7 mouse cellular contexts compared by ENCODE assay signal in the genomic region with DNA sequence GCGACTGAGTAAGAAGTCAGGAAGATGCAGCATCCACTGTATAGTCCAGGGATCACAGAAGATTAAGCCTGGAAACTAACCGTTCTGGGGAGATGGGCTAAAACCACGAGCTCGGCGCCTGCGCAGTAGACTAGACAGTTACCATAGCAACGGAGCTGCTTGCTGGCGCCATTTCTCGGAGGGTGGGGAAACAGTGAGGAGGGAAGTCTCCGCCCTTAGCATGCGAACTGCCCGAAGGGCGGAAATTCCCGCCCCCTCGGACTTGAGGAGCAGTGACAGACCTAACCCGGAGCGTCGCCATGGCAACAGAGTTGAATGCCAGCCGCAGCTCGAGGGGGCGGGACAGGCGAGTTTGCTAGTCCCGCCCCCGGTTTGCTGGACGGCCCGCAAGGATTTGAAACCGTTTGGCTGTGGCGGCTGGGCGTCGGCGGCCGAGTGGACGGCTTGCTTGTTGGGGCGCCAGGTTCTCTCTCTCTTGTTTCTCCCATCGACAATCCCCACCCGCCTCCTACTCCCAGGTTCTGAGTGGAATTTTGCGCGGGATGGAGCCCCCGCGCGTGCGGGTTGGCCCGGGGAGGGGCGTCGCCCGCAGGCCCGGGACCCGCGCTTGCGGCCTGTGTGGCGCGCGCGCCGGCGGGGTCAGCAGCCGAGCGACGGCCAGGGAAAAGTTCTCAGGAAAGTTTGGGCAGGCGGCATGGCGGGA. TPM values are rescaled to one million over a fixed set of nuclear protein-coding genes. Genes with fewer than 3 reads are reported as not detected.
DNase-seq lines count a peak whose midpoint lies in the region; ATAC-seq and TF ChIP-seq lines count a peak whose summit lies in the region.

TSS of gene Cep112 (plus strand) at position 304 of the 703 bp plus-strand sequence.

- no peak for TF ChIP-seq CTCF in kidney, adult 2 months (conservative IDR thresholded peaks at IDR 0.05; ENCODE audit: insufficient read depth, insufficient read length, low read depth, low read length)
- no peak for TF ChIP-seq CTCF in spleen, adult 2 months (IDR thresholded peaks at IDR 0.05; ENCODE audit: extremely low read depth, insufficient read depth, insufficient read length, insufficient replicate concordance)

- no peaks in the 10 kb centered on the region for H3K9me3 ChIP-seq in embryonic facial prominence, embryonic 13.5 days
- H3K9me3 ChIP-seq in limb, embryonic 12.5 days = no peaks in the 10 kb centered on the region
- H3K9me3 ChIP-seq in midbrain, embryonic 15.5 days = no peaks in the 10 kb centered on the region

- peak; percentile 96 for ATAC-seq in embryonic facial prominence, embryonic 13.5 days (ENCODE audit: insufficient number of reproducible peaks, insufficient read depth, low FRiP score, low TSS enrichment, low read depth)
- ATAC-seq in limb, embryonic 12.5 days (ENCODE audit: insufficient number of reproducible peaks, insufficient read depth, low FRiP score, low TSS enrichment, low read depth) = peak; percentile 94
- ATAC-seq in midbrain, embryonic 15.5 days (replicated peaks) = peak; percentile 96

- peak within 1 kb of the TSS; percentile 74 for H3K4me2 ChIP-seq in embryonic facial prominence, embryonic 13.5 days
- H3K4me2 ChIP-seq in limb, embryonic 12.5 days = peak within 1 kb of the TSS; percentile 69
- H3K4me2 ChIP-seq in midbrain, embryonic 15.5 days = peak within 1 kb of the TSS; percentile 77

- peak within 1 kb of the TSS; percentile 74 for H3K4me3 ChIP-seq in embryonic facial prominence, embryonic 13.5 days
- peak within 1 kb of the TSS; percentile 56 for H3K4me3 ChIP-seq in kidney, adult 2 months (ENCODE audit: insufficient read depth, low read depth, low read length)
- peak within 1 kb of the TSS; percentile 73 for H3K4me3 ChIP-seq in limb, embryonic 12.5 days (replicated peaks)
- H3K4me3 ChIP-seq in midbrain, embryonic 15.5 days = peak within 1 kb of the TSS; percentile 60
- H3K4me3 ChIP-seq in spleen, adult 2 months (ENCODE audit: extremely low read depth, insufficient read depth, insufficient read length) = peak within 1 kb of the TSS; percentile 50

- TF ChIP-seq POLR2A in kidney, adult 2 months (IDR thresholded peaks at IDR 0.05; ENCODE audit: low read depth, low read length) = no peak
- no peak for TF ChIP-seq POLR2A in spleen, adult 2 months (IDR thresholded peaks at IDR 0.05; ENCODE audit: low read depth, low read length)

- peak within 1 kb of the TSS; percentile 85 for H3K9ac ChIP-seq in embryonic facial prominence, embryonic 13.5 days
- H3K9ac ChIP-seq in limb, embryonic 12.5 days (replicated peaks) = peak within 1 kb of the TSS; percentile 84
- peak within 1 kb of the TSS; percentile 47 for H3K9ac ChIP-seq in midbrain, embryonic 15.5 days

- DNase-seq in adrenal gland, postnatal 36 days = peak; percentile 98
- DNase-seq in heart, adult 18-20 months = peak; percentile 98 to 100
- peak; percentile 100 for DNase-seq in kidney, adult 2 months
- peak; percentile 89 to 92 for DNase-seq in spleen, adult 2 months (ENCODE audit: low read depth in 1 of 2, low spot score in 2 of 2)

- 1% methylated on average over 61 of the region's 61 CpGs for WGBS in embryonic facial prominence, embryonic 13.5 days
- under 1% methylated on average over 61 of the region's 61 CpGs for WGBS in kidney, adult 2 months
- 2% methylated on average over 61 of the region's 61 CpGs for WGBS in limb, embryonic 12.5 days
- whole genome bisulfite sequencing in midbrain, embryonic 15.5 days = under 1% methylated on average over 59 of the region's 61 CpGs
- whole genome bisulfite sequencing in spleen, adult 2 months = 2% methylated on average over 61 of the region's 61 CpGs

- H3K27me3 ChIP-seq in embryonic facial prominence, embryonic 13.5 days = peaks cover 5% of the 10 kb centered on the region
- no peaks in the 10 kb centered on the region for H3K27me3 ChIP-seq in kidney, adult 2 months (replicated peaks; ENCODE audit: control insufficient read depth, insufficient read depth, low read length)
- peaks cover 6% of the 10 kb centered on the region; the same call in 1 of the 2 replicates for H3K27me3 ChIP-seq in limb, embryonic 12.5 days
- no peaks in the 10 kb centered on the region for H3K27me3 ChIP-seq in midbrain, embryonic 15.5 days (replicated peaks)
- H3K27me3 ChIP-seq in spleen, adult 2 months (ENCODE audit: control insufficient read depth, insufficient read depth, low read length) = peaks cover 6% of the 10 kb centered on the region

- H3K27ac ChIP-seq in embryonic facial prominence, embryonic 13.5 days = peak within 1 kb of the TSS; percentile 72
- no peak within 1 kb of the TSS for H3K27ac ChIP-seq in kidney, adult 2 months (ENCODE audit: insufficient read depth, low read depth, low read length)
- peak within 1 kb of the TSS; percentile 59 for H3K27ac ChIP-seq in limb, embryonic 12.5 days
- H3K27ac ChIP-seq in midbrain, embryonic 15.5 days = peak within 1 kb of the TSS; percentile 55
- H3K27ac ChIP-seq in spleen, adult 2 months (ENCODE audit: insufficient read depth, low read length) = no peak within 1 kb of the TSS

- H3K36me3 ChIP-seq in embryonic facial prominence, embryonic 13.5 days = no peaks in the 10 kb centered on the region
- H3K36me3 ChIP-seq in kidney, adult 2 months (ENCODE audit: control insufficient read depth, insufficient read depth, low read length) = no peaks in the 10 kb centered on the region
- no peaks in the 10 kb centered on the region for H3K36me3 ChIP-seq in limb, embryonic 12.5 days
- H3K36me3 ChIP-seq in midbrain, embryonic 15.5 days (replicated peaks) = no peaks in the 10 kb centered on the region
- no peaks in the 10 kb centered on the region for H3K36me3 ChIP-seq in spleen, adult 2 months (ENCODE audit: control insufficient read depth, insufficient read depth, low read length)

- H3K4me1 ChIP-seq in embryonic facial prominence, embryonic 13.5 days = peaks cover 19% of the 10 kb centered on the region; the same call in 1 of the 2 replicates
- no peaks in the 10 kb centered on the region; the same call in 1 of the 2 replicates for H3K4me1 ChIP-seq in kidney, adult 2 months (ENCODE audit: control insufficient read depth, insufficient read depth, low read length)
- peaks cover 10% of the 10 kb centered on the region; the same call in 1 of the 2 replicates for H3K4me1 ChIP-seq in limb, embryonic 12.5 days (replicated peaks)
- H3K4me1 ChIP-seq in midbrain, embryonic 15.5 days = peaks cover 24% of the 10 kb centered on the region
- no peaks in the 10 kb centered on the region for H3K4me1 ChIP-seq in spleen, adult 2 months (ENCODE audit: control insufficient read depth, insufficient read depth, insufficient read length)

RNA-seq across cellular contexts. Expression of gene Cep112, which starts in this region (rescaled TPM):
- 10 to 100 TPM; 10.5 to 11.3 TPM for total RNA-seq in adrenal gland, postnatal 36 days (2021)
- polyA plus RNA-seq in embryonic facial prominence, embryonic 13.5 days (2015; fragmentation: Nextera tagmentation; extraction: Ambion mirVana) = 19.9 and 21.9 TPM in 2 replicates
- total RNA-seq in heart, adult 18-20 months (2021) = 10 to 100 TPM; 10.4 to 11.2 TPM
- 0.23 and 0.34 TPM in 2 replicates for polyA plus RNA-seq in kidney, adult 2 months (2012; rRNA removed)
- polyA plus RNA-seq in limb, embryonic 12.5 days (2016; fragmentation: Nextera tagmentation; extraction: Ambion mirVana) = 14.3 and 17.8 TPM in 2 replicates
- polyA plus RNA-seq in midbrain, embryonic 15.5 days (2015; fragmentation: Nextera tagmentation; extraction: Ambion mirVana) = 25.1 and 29.7 TPM in 2 replicates
- 0.21 and 0.29 TPM in 2 replicates for polyA plus RNA-seq in spleen, adult 2 months (2012; rRNA removed)

Comparison
In these comparisons a context has a peak if more than half of its experiments do, and no peak if none do; other contexts are left out.
1. RNA of gene Cep112 (polyA plus RNA-seq): 25.1 to 29.7 TPM in midbrain, embryonic 15.5 days, 19.9 to 21.9 TPM in embryonic facial prominence, embryonic 13.5 days and 14.3 to 17.8 TPM in limb, embryonic 12.5 days; 0.23 to 0.34 TPM in kidney, adult 2 months and 0.21 to 0.29 TPM in spleen, adult 2 months; every median in the first group is over 10 times any median in the second.
2. Peak in DNase-seq and H3K4me3 ChIP-seq in kidney, adult 2 months; RNA of the gene not detected or under 1 TPM.
3. Peak in DNase-seq and H3K4me3 ChIP-seq in spleen, adult 2 months; RNA of the gene not detected or under 1 TPM.
4. H3K27ac ChIP-seq: peak in embryonic facial prominence, embryonic 13.5 days (single experiment), limb, embryonic 12.5 days (single experiment) and midbrain, embryonic 15.5 days (single experiment); none in kidney, adult 2 months (single experiment) and spleen, adult 2 months (single experiment).
5. Peak in every context shown above with its lines, with median percentiles within 50 percentile points of each other: DNase-seq, ATAC-seq, H3K4me2 ChIP-seq, H3K4me3 ChIP-seq and H3K9ac ChIP-seq.